Mouse (Mus musculus) right cerebral cortex, postnatal 25 days (tissue): ENCODE measurements around the gene U2af1l4.
A peak's percentile ranks its signal among the peaks of the same experiment; 100 is the strongest.

Experiments used
- DNase-seq: peaks from one replicate; pipeline ENCODE4 v3.0.0; 2022

The U2af1l4 gene

DNA sequence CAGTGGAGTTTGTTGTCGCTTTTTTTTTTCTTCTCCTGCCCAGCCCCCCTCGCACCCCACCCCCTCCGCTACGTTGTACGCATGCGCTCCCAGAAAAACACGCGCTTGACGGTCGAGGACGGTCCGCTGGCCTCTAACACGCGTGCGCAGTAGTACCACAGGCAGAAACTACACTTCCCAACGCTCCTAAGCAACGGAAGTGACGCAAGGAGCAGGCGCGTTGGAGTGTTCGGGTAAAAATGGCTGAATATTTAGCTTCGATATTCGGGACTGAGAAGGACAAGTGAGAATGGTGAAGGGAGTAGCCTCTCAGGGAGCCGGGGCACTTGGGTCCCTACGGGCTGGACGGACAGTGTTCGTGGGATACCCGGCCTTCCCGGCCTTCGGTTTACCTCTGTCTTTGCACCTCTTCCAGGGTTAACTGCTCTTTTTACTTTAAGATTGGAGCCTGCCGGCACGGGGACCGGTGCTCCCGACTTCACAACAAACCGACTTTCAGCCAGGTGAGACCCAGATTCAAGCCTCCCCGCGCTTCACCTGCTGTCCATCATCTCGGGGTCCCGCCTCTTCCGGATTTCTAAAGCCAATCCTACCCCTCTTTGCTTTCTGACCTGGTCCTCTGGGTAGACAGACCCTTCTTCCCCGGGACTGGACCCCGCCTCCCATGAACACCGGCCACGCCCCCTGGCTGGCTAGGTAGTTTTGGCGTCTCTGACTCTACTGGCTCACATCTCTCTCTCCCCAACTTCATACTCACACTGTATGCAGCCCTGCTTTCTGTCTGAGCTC, at the start of gene U2af1l4, which contains the start of the genes Gm49396 and Psenen:
Gene U2af1l4, plus strand, starts transcription at position 185 of the 789 bp plus-strand sequence.
Gene Gm49396, plus strand, starts transcription at position 228 of the 789 bp plus-strand sequence.
Gene Psenen, minus strand, starts transcription at position 511 of the 789 bp plus-strand sequence.
- DNase-seq: peak; percentile 94

DNA sequence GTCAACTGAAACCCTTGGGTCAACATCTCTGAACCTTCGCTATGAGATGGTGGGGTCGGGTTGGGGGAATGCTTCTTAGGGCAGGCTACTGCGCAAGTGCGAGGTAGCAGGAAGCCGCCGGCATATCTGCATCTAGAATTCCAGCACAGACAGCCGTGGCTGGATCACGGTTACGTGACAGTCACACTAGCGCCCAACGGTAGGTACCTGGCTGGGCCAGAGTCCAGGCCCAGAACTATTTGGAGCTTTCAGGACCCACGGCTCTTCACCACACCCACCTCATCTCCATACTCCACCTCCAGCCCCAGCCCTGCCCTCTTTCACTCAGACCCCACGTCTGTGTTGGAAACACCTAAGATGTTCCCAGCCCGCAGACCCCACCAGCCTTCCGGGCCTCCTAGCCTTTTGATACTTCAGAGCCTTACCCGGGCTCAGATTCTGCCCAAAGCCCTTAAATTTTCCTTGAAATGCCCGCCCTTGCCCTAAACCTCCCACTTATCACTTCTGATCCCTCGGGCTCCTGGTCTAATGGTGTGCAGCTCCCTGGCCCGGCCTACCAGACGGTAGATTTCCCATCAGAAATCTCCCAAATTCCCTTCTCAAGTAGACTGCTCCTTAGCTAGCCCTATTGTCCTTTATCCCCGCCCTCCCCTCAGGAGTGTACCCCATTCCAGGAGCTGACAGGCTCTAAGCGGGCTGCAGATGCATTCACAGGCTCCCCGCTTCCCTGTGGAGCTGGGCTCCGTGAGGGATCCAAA, 47.9 kb upstream of the U2af1l4 start:
- DNase-seq: no peak

DNA sequence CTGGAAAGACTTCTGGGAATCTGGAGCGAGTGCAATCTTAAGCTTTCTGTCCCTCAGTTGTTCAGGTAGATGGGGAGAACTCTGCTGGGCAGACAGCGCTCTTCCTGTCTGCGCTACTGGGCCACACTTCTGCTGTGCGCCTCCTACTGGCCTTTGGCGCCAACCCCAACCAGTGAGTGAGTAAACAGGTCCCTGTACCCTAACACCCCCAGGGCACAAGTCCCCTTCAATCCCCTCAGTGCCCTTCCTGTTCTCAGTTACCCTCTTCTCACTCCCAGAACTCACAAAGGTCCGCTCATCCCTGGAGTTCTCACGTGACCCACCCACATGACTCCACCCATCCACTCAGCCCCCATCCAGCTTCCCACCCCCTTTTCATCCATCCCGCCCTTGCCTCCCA, 44.8 kb upstream of the U2af1l4 start:
- no peak for DNase-seq

DNA sequence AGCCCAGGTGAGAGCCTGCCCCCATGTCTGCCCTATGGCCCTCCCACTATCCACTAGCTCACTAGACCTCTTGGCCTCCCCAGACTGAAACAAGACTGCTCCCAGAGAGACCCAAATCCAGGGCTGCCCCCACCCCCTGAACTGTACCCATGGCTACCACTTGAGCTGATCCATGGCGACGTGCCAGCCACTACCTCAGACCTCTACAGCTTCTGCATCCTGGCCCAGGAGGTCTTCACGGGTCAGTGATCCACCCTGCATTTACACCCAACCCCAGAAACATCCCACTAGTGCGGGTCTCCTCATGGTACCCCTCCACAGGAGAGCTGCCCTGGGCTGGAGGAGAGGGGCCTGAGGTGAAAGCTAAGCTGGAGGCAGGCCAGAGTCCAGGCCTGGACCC, 42.7 kb upstream of the U2af1l4 start:
- no peak for DNase-seq

DNA sequence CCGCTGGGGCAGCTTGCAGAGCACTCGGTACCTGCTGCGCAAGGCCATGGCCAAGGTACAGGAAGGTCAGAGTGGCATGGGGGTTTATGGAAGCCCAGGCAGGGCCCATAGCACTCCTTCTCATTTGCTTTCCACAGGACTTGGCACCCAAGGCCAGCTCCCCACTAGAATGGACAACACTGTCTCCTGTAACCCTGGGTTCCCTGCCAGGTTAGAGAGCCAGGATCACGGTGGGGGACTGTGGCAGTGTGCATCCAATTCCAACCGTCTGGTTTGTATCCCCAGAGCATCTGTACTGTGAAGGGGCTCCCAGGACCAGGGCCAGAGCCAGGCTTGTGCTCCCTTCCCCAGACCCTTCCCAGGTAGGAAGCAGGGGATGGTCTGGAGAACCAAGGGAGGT, 42.2 kb upstream of the U2af1l4 start:
- DNase-seq: no peak

DNA sequence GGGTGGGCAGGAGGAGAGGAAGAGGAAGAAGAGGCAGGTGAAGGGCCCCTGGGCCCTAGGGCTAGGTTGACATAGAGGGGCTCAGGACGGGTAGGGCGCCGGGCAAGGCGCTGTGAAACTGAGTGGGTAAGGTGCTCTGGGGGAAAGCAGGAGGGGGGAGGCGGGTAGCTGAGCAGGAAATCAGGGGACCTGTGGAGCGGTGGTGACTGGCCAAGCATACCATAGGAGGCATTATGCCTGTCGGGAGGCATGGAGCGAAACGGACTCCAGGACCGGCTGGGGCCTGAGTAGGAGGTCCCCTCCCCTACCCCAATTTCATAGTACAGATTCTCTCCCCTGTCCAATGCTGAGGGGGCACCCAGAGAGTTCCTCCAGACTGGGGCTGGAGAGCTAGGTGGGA, 40.2 kb upstream of the U2af1l4 start:
- no peak for DNase-seq

DNA sequence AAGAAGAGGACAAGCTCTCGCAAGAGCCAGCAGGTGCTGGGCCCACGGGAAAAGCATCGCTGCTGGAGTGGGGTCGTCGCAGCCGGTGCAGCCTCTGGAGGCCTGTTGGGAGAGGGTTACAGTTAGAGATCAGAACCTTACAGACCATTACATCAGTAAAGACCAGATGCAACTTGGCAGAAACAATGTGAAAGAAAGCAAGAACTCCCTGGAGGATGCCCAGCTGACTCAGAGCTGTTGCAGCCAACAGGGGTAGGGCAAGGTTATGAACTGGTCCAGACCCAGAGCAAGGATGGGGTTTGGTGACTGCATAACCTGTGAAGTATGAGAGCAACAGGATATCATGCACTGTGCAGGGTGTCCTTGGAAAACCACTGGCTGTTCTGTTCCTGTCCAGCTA, 38.6 kb upstream of the U2af1l4 start:
- DNase-seq: no peak

DNA sequence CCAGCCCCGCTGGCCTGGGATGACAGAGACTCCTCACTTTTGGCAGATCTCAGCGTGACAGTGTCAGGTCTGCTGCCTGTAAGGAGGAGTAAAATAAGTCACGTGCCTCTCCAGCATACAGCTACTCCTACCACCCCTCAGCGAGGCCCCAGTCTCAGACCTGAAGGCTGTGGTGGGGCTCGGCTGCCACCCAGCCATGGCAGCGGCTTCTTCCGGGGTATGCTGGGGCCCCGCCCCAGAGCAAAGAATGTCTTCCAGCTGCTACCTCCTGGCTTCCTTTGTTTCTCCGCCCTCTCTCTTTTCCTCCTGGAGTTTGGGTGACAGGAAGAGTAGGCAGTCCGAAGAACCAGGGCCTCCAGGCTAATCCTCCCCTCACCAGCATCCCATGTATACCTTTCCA, 37.1 kb upstream of the U2af1l4 start:
- DNase-seq: no peak

DNA sequence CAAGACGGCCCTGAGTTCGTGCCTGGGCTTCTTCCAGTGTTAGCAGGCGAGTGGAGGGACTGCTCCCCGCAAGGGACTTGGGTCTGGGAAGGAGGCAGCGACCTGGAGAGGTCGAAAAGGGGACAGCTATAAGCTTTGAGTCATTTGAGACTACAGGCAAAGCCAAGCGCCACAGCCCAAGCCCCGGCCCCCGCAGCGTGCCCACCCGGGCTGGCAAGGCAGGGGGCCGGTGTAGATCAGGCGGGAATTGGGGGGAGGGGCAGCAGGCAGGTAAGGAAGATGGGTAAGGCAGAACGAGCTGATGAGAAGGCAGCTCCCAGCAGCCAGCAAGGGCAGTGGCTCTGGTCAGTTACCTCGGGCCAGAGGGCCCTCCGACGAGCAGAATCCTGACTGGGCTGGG, 36.7 kb upstream of the U2af1l4 start:
- DNase-seq: no peak

DNA sequence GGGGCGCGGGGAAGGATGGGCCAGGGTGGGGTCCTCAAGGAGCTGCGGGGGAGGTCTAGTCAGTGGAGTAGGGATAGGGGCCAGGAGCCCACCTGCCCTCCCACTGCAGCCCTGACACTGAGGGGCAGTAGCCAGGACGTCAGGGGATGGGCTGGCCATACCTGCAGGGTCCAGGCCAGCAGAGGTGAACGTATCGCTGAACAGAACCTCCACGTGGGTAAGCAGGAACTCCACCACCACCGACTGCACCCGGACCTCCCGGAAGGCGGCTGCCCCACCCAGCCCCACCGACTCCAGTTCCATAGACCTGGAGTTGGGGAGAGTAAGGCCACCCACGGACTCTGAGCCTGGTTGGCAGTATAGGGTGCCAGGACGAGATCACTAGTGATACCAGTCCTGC, 36.1 kb upstream of the U2af1l4 start:
- no peak for DNase-seq

DNA sequence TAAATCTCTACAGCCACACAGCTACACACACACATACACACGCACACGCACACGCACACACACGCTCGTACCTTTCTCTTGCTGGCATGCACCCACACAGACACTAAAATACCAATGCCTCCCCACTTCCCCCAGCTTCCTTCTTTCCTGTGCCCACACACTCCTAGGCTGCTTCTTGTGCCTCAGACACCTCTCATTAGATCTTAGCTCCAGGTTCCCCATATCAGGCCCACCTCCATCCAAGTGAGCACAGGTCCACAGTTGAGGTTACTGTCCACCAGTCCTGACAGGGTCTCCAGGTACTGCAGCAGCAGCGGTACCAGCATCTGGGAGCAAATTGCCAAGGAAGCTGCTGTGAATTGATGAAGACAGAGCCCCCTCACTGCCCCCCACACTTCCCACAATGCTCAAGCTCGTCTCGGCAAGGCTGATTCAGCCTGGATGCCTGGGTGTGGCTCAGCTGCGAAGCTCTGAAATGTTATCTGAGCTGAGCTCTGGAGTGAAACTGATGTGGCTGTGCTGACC, 31.7 kb upstream of the U2af1l4 start:
- peak; percentile 74 for DNase-seq

DNA sequence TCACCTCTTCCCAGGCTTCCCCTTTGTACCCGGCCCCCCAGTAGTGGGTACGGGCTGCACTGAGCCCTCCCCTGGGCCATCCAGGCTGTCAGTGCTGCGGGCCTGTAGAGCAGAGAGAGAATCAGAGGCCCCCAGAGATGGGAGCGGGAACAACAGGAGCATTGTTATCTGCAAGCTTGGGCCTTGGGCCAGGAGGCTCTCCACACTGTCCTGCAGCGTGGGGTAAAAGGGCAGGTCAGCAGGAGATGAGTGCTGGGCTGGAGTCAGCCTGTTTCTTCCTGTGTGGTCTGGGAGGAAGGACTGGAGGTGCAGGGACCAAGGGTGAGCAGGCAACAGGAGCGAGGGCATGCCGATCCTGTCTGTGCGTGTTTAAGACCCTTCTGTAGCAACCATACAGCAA, 30.2 kb upstream of the U2af1l4 start:
- no peak for DNase-seq

DNA sequence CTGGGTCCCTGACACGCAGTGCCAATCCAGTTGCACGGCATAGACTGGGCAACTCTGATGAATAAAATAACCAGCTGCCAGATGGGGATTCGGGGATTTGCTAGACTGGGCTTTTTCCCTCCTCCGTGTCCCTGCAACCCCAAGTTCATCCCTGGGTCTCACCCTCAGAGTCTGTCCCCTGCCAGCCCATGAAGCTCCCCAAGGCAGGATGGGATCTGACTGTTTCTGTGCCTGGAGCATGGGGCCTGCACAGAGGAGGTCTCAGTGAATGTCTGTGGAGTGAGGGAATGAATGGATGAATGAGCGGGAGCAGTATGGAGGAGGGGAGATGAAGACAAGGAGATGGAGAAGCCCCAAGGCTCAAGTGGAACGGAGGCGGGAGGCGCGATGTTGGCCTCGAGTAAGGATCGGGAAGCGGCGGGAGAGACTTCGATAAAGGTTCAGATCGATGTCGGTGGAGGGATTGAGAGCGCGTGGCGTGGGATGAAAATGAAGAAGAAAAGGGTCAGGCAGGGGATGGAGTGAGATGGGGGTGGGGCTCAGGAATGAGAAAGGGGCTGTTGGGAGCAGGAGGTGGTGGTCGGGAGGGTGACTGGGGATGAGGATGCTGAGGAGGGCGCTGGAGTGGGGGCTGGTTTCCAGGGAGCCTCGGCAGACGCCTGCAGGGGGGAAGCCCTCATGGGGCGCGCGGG, 29.0 kb upstream of the U2af1l4 start:
- no peak for DNase-seq

DNA sequence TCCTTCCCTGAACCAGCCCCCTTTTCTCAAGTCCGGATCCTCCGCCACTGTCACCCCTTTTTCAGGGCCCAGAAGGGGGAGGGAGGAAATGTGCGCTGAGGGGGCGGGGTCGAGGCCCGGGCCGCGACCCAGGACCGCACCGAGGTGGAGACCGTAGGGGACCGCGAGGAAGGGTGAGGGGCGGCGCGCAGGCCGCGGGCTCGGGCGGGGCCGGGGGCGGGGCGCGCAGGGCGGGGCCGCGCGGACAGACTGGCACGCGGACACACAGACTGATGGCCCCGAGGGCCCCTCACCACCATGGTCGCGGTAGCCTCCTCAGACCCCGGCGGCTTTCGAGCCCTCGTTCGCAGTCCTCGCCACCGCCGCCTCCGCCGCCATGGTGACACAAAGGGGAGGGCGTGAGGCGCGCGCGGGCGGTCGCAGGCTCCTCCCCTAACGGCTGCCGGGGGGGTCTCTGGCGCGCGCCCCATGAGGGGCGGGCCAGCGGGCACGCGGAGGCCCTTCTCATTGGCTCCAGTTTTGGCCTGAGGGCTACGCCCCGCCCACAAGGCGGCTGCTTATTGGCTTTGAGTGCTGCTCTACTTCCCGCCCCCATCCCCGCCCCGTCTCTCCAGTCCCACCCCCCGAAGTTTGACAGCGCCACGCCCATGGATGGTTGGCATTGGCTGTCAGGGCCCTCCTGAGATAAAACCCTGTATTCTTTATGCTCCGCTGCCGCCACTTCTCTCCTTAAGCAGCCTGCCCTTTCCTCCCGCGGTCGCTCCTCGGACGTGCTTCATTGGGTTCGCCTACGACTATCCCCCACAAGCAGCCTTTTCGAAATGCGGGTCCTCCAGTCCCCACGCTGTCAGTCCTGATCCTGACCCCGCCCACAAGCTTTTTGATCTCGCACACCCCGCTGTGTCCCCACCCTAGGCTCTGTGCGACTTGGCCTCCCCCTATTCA, 28.2 kb upstream of the U2af1l4 start, which contains the start of gene Arhgap33:
Gene Arhgap33, minus strand, starts transcription at position 428 of the 945 bp plus-strand sequence.
- DNase-seq: peak; percentile 98

DNA sequence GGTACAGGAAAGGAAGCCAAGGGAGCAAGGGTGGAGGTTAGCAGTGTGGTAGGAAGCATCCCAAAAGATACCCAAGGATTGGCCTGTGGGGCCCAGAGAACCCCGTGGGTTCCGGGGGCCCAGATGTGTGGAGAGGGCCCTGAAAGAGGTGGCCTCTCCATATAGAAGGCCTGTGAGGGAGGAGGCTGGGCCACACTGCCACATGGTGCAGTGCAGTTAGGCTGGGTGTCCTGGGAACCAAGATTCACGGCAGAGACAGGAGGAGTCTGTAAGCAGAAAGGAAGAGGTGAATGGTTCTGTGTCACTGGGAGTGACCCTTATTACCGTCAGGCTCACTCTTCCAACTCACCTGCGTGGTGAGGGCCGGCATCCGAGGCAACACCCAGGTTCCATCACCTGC, 22.5 kb upstream of the U2af1l4 start:
- DNase-seq: no peak

DNA sequence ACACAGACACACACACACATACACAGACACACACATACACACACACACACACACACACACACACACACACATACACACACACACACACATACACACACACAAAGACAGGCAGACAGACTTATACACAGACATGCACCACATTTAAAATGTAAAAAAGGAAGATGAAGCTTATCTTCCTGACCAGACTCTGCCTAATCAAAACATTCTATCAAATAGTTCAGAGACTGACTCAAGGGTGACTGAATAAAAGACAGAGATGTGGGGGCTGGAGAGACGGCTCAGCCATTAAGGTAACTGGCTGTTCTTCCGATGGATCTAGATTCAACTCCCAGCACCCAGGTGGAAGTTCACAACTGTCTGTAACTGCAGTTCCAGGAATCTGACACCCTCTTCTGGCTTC, 18.8 kb upstream of the U2af1l4 start:
- no peak for DNase-seq

DNA sequence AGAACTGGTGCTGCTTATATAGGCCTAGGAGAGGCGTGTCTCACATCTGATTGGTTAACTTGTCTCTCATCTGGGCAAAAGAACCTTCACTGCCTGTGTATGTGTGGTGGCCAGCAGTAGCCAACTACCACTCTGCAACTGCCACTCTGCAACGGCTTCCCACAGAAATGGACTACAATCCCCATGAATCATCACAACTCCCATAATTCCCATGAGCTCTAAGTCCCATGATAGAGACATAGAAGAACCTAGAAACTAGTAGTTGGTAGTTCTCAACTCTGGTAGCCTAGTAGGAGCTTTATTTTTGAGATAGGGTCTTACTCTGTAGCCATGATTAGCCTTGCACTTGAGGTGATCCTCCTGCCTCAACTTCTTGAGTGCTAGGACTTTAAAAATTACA, 13.2 kb upstream of the U2af1l4 start:
- DNase-seq: no peak

DNA sequence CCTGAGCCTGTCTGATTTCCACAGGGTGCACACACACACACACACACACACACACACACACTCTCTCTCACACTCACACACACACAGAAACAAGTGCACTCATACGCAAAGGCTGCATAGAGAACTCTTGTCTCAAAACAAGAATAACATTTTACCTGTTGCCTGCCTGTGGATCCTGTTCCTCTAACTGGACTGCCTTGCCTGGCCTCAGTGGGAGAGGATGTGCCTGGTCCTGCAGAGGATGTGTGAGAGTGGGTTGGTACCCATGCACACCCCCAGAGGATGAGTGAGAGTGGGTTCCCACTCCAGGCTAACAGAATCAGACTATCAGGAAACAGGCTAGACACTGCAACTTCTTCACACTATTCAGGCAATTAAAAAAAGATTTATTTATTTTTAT, 12.5 kb upstream of the U2af1l4 start:
- no peak for DNase-seq

DNA sequence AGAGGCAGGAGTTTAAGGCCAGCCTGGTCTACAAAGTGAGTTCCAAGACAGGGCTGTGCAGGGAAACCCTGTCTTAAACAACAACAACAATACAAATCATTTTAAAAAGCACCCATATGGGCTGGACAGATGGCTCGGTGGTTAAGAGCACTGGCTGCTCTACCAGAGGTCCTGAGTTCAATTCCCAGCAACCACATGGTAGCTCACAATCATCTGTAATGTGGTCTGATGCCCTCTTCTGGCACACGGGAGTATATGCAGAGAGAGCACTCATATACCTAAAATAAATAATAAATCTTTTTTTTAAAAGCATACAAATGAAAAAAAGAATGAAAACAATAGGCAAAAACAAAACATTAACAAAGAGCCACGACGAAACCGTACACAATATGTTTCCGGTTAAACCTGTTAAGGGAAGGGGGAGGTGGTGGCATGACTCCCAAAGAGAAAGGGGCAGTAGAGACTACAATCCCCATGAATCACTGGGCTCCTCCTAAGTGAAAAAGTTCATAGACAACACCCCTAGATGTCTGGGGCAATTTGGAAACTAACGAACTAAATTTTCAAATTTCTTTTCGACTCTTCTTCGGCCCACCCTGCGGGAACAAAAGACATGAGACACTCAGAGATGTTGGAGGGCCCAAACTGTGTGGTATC, 11.5 kb upstream of the U2af1l4 start:
- DNase-seq: no peak

DNA sequence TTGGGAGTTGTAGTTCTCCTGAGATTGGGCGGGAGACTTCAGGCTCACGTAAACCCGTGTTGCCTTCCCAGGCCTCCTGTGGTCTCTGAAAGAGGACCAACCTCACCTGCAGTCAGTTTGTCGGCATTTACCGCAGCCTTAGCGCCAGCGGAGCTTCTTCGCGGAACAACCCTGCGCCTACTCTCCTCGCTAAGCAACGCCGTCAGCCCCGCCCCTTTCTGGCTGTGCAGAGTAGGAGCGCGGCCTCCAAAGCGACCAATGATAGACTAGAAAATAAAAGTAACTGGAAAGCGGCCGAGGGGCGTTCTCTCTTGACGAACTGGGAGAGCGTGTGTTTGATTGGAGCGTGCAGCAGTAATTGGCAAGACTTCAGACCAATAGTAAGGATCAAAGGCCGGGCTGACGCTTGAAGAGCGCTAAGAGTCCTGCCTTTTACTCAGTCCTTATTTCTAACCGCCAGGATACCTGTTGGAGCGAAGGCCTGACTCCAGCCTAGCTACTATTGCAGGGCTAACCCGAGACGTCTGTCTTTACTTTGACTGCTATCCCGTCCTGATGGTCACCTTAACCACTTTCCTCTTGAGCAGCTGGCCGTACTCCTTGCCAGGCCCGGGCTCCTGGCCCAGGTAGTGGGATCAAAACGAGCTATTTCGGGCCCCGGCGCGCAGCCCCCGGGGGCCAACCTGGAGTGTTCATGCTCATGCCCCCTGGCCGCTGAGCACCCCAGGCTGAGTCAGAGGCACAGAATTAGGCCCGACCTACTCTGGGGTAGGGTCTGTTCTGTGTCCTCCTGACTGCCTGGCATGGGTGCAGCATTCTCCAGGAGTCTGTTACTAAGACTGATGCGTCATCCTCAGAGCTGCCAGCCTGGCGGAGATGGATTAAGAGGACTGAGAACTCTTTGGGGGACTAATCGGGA, 10.7 kb upstream of the U2af1l4 start, which contains the start of the genes Hspb6 and Proser3:
Gene Hspb6, plus strand, starts transcription at position 77 of the 919 bp plus-strand sequence.
Gene Proser3, minus strand, starts transcription at position 198 of the 919 bp plus-strand sequence.
- peak; percentile 95 for DNase-seq
